Mouse (Mus musculus) liver, embryonic 14.5 days (tissue): ENCODE results near the gene Synj2.

ENCODE experiments used
- CTCF ChIP-seq: IDR thresholded peaks from 2 replicates; pipeline ENCODE4 v1.5.1; 2016; ENCODE audit warnings: antibody characterized with exemption, low read depth, control low read depth
- EP300 ChIP-seq: IDR thresholded peaks from 2 replicates; pipeline ENCODE4 v1.6.1; 2016; ENCODE audit warnings: antibody characterized with exemption, low read depth

DNA sequence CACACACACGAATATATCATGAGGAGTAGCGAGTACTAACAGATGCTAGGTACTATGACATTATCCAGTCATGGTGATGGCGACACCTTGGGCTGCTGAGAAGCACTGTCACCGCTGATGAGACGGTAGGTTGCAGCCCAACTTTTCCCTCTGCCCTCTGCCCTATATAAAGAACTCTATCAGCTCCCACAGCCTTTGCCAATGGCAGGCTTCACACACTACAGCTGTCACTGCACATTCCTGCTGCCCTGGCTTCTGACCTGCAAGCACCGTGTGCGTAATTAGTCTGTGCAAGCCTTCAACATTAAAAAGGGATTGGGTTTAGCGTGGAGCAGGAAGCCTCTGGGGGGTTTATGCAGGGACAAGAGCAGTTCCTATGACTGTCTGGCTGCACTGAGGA is 121.7 kb downstream of the Synj2 start:
- TF ChIP-seq CTCF (no peak), EP300 (no peak)
